Mouse (Mus musculus) left cerebral cortex, adult 2 months (tissue): ENCODE measurements around the gene Hs3st6. TPM values are rescaled to one million over a fixed set of nuclear protein-coding genes. Genes with fewer than 3 reads are reported as not detected.

Source experiments
- DNase-seq, 2 experiments: peaks; one replicate each; pipeline ENCODE4 v3.0.0; 2021 to 2022; ENCODE audit warnings: low spot score in 2 of 2, mixed read lengths in 1 of 2; ENCODE audit errors: extremely low spot score in 1 of 2
- H3K27ac ChIP-seq: fragments of 200-600 bp; 2 replicates; pipeline ENCODE4 v1.8.1; 2022
- H3K4me3 ChIP-seq: fragments of 200-600 bp; 2 replicates; pipeline ENCODE4 v1.8.1; 2022
- CTCF ChIP-seq: fragments of 200-600 bp; IDR thresholded peaks from 2 replicates; pipeline ENCODE4 v1.8.1; 2022; ENCODE audit warnings: antibody characterized with exemption, mild to moderate bottlenecking, moderate library complexity
- intact Hi-C: fragments of 180-260 bp; cut with DNase I; formaldehyde crosslinking; loops from one replicate; pipeline ENCODE4 v1.15.1; 2025
- total RNA-seq, 2 experiments: library from RNA; stranded (reverse); gene quantifications; 2 replicates each; pipeline ENCODE4 v1.2.3; 2021

The Hs3st6 gene
- total RNA-seq, 2 experiments from 2014 or later, result 0.28 to 0.29 TPM

DNA sequence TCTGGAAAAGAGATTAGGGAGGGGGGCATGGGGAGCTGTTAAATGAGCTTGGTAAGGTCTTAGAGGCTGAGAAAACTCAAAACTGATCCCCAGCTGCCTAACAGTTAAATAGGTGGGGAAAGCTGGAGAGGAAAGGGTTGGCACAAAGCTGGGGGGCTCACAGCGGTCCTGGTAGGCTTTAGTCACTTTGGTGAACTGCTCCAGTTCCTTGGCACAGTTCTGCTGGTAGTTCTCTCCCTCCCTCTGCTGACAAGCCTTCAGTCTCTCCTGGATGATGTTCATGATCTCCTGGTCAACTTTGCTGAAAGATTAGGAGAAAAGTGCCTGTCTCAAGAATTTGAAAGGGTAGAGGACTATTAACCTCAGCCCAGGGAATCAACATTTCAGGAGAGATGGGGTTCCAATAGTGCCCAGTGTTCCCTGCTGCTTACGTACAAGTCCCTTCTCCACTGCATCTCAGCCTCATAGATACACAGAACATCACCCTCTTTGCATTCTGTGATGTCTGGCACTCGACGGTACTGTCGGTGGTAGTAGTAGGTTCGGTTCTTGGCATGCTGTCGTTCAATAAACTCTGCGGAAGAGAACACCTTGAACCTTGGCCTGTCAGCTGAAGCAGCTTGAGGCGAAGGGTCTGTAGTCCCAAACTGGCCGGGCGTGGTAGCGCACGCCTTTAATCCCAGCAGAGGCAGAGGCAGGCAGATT lies 30.4 kb upstream of the Hs3st6 start:
- intact Hi-C loops, result no loop called here
- TF ChIP-seq CTCF, result no peak
- Histone ChIP-seq H3K27ac (no peak overlapping the region), H3K4me3 (no peak overlapping the region)
- no peak for DNase-seq

DNA sequence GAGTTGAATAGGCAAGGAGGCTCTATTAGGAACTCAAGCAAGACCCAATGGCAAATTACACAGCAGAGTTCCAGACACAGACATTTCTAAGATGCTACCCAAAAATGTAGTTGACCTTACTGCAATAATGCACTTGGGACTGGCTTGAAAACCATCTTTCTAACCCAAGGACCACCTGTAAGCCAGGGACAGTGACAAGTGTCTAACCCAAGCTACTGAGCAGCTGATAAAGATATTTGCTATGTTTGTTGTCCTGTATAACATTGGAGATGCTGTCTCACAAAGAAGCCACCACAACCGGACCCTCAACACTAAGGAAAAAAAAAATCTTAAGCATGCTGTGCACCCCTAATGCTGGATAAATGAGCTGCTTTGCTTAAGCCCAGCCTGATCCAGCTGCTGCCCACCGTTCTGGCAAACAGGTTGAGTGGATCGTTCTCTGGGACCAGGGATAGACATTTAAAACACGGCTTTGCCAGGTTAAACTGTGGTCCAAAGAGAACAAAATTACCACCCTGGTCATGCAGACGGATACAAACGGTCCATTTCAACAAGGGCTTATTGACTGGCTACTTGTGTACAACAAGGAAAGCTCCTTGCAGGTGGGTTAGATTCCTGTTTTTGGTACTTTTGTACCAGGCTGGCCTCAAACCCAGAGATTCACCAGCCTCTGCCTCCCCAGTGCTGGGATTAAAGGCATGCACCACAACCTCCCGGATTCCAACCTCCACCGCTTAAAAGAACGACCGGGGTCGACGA lies 29.5 kb upstream of the Hs3st6 start:
- Histone ChIP-seq H3K4me3 (peak overlapping the region; percentile 87), H3K27ac (peak overlapping the region; percentile 98)
- intact Hi-C loops, result no loop called here
- DNase-seq, result peak in 1 of 2 experiments; percentile 7
- no peak for TF ChIP-seq CTCF

DNA sequence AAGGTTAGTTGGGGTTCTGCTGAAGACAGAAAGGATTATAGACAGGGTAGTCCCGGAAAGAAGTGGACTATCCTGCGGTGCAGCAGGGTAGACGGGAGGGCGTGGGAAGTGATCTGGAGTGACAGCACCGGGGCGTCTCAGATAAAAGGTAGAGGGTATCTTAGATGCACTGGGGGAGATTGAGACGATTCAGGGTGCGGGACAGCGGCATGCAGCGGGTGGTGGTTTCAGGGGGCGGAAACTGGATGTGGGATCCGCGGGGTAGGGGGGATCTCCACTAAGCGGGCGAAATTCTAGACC lies 29.0 kb upstream of the Hs3st6 start:
- TF ChIP-seq CTCF, result no peak

DNA sequence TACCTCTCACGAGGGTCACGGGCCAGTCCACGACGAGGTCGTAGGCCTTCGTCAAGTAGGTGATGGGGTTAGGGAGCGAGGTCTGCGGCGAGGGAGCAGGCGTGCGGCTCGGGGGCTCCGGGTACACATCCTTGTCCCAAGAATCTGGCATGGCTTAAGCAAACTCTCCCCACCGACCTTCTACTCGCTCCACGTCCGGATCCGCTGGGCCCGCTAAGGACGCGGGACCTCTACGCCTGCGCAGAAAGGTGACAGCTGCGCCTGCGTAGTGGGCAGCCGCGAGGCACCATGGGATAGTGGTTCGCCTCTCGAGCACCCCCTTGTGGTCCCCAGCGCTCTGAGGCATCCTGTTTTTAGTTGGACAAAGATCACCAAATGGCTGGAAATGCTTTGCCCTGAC lies 28.6 kb upstream of the Hs3st6 start, which contains the start of gene Ndufb10:
Gene Ndufb10 (minus strand): TSS at position 295 of the 400 bp plus-strand sequence.
- intact Hi-C loops, result no loop called here
- TF ChIP-seq CTCF, result peak; percentile 97
- peak; percentile 93 to 98 for DNase-seq
- Histone ChIP-seq H3K4me3 (peak within 1 kb of the TSS; percentile 87), H3K27ac (peak within 1 kb of the TSS; percentile 98)

More for the DNA sequence above, 29.0 kb upstream of the Hs3st6 start:
- peak overlapping the region; percentile 98 for H3K27ac ChIP-seq
- H3K4me3 ChIP-seq, result peak overlapping the region; percentile 87
- intact Hi-C loops, result no loop called here
- DNase-seq, result no peak

DNA sequence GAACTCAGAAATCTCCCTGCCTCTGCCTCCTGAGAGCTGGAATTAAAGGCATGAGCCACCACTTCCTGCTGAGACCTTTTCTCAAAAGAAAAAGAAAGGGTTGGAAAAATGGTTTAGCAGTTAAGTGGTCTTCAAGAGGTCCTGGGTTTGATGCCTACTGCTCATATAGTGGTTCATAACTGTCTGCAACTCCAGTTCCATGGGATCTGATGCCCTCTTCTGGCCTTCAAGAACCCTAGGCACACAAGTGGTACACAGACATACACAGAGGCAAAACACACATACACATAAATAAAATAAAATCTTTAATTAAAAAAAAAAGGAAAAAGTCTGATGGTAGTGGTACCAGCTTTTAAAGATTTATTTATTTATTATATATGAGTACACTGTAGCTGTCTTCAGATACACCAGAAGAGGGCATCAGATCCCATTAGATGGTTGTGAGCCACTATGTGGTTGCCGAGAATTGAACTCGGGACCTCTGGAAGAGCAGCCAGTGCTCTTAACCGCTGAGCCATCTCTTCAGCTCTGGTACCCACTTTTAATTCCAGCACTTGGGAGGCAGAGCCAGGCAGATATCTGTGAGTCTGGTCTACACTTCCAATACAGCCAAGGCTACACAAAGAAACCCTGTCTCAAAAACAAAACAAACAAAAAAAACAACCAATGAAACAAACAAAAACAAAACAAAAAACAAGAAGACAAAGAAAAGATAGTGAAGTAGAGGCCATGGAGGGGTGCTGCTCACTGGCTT lies 27.0 kb upstream of the Hs3st6 start:
- intact Hi-C loops, result no loop called here
- no peak for DNase-seq
- Histone ChIP-seq H3K4me3 (no peak overlapping the region), H3K27ac (no peak overlapping the region)
- TF ChIP-seq CTCF, result no peak; the same call in 1 of the 2 replicates

DNA sequence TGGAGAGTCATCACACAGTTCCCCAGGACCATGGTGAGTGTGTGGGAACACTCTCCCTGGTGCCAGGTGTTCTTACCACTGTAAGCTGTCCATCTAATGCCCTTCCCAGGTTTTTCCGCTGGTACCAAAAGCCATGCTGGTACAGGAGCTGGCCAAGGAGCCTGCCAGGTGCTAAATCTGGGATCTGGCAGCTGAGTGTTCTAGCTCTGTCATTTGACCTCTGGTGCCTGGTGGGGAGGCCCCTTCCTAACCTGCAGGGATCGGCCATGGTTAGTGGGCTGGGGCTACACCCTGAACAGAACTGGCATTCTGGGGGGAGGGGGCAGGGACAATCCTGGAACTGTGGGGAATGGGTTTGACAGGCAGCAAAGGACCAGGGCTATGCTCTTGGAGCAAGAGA lies 25.2 kb upstream of the Hs3st6 start, which contains the start of gene Rpl3l:
Gene Rpl3l (plus strand): TSS at position 203 of the 400 bp plus-strand sequence.
- intact Hi-C loops, result no loop called here
- no peak for TF ChIP-seq CTCF
- DNase-seq, result peak in 1 of 2 experiments; percentile 6
- Histone ChIP-seq H3K27ac (no peak within 1 kb of the TSS), H3K4me3 (no peak within 1 kb of the TSS)

DNA sequence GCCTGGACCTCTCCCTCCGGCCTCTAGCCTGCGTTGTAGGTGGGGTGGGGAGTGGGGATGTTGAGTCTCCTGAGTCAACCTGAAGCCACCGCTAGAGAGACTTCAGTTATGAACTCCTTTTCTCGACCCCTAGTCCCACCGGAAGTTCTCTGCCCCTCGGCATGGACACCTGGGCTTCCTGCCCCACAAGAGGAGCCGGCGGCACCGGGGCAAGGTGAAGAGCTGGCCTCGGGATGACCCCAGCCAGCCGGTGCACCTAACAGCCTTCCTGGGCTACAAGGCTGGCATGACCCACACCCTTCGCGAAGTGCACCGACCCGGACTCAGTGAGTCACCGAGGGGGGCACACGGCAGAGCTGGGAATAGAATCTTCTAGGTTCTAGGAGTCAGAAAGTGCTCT lies 24.6 kb upstream of the Hs3st6 start:
- peak in 1 of 2 experiments; percentile 6 for DNase-seq
- TF ChIP-seq CTCF, result no peak
- Histone ChIP-seq H3K27ac (no peak overlapping the region), H3K4me3 (no peak overlapping the region)
- intact Hi-C loops, result no loop called here

DNA sequence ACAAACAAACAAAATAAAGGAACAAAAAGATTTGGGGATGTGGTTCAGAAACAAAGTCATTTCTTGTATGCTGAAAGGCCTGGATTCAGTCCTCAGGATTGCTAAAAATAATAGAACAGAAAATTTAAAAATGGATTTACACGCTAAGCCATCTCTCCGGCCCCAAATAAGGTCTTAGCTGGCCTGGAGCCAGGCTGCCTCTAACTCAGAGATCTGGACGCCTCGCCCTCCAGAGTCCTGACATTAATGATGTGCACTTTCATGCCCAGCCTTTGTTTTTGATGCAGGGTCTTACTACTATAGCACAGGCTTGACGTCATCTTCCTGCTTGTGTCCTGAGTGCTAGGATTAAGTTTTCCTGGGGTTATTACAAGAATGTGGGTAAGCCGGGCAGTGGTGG lies 23.7 kb upstream of the Hs3st6 start:
- intact Hi-C loops, result no loop called here
- TF ChIP-seq CTCF, result no peak
- no peak overlapping the region for H3K4me3 ChIP-seq

DNA sequence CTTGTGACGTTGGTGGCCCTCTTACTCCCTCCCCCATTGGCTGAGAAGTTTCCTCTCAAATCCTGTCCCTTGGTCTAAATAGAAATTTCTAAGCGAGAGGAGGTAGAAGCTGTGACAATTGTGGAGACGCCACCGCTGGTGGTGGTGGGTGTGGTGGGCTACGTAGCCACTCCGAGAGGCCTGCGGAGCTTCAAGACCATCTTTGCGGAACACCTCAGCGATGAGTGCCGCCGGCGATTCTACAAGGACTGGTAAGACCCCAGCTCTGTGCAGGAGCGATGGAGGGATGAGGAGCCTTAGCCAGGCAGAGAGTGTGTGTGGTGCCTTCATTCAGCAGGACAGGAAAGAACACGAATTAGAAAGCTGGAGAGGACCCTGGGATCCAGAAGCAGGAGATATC lies 22.0 kb upstream of the Hs3st6 start:
- no peak for TF ChIP-seq CTCF
- no peak for DNase-seq
- H3K4me3 ChIP-seq, result no peak overlapping the region
- intact Hi-C loops, result no loop called here
- H3K27ac ChIP-seq, result no peak overlapping the region

More for the DNA sequence above, 23.7 kb upstream of the Hs3st6 start:
- DNase-seq, result no peak
- H3K27ac ChIP-seq, result no peak overlapping the region

DNA sequence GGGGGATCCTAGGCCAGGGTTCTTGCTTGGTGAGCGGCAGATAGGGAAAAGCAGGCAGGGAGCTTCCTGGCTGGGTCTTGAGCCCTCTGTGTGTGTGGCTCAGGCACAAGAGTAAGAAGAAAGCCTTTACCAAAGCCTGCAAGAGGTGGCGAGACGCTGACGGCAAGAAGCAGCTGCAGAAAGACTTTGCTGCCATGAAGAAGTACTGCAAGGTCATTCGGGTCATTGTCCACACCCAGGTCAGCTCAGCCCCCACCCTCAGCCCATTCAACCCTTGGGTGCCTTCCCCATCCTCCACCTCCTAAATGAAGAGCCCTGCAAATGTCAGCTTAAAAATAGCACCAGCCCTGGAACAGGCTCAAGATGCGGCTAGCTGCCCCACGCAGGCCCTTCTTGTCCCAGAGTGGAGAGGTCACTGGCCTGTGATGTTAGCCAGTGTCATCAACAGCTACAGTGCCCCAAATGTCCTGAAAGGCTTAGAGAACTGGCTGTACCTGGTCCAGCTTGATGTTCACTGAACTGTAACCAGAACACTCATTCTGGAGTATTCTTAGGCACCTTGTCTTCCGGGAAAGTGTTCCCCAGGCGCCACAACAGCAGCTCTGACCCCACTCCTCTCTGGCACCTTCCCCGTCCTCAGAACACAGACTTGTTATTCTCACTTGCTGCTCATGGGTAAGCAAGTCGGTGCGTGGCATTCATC lies 20.4 kb upstream of the Hs3st6 start:
- H3K4me3 ChIP-seq, result no peak overlapping the region
- no peak for TF ChIP-seq CTCF
- intact Hi-C loops, result no loop called here
- no peak overlapping the region for H3K27ac ChIP-seq
- no peak for DNase-seq

DNA sequence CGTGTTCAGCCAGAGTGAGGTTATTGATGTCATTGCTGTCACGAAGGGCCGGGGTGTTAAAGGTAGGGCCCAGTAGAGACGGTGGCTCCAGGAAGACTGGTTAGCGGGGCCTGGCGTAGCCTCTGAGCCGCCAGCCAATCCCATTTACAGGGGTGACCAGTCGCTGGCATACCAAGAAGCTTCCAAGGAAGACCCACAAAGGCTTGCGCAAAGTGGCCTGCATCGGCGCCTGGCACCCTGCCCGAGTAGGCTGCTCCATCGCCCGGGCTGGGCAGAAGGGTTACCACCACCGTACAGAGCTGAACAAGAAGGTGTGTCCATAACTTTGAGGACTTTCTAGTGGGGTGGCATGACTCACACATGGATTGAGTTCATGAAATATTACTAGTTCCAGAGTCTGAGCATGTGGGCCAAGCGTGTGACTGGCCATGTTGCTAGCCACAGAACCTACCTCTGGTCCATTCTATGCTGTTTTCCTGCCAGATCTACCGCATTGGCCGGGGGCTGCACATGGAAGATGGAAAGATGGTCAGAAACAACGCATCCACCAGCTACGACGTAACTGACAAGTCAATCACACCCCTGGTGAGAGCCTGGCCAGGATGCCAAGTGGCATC lies 19.2 kb upstream of the Hs3st6 start:
- no peak overlapping the region for H3K4me3 ChIP-seq
- no peak overlapping the region for H3K27ac ChIP-seq
- DNase-seq, result no peak
- no peak for TF ChIP-seq CTCF
- intact Hi-C loops, result no loop called here
